Mouse (Mus musculus) lung, postnatal 36 days (tissue): ENCODE data around the gene Chd3.
A peak's percentile ranks its signal among the peaks of the same experiment; 100 is the strongest.

ENCODE experiments used
- DNase-seq: peaks from one replicate; pipeline ENCODE4 v3.0.0; 2022; ENCODE audit warnings: mixed read lengths

Gene Chd3

DNA sequence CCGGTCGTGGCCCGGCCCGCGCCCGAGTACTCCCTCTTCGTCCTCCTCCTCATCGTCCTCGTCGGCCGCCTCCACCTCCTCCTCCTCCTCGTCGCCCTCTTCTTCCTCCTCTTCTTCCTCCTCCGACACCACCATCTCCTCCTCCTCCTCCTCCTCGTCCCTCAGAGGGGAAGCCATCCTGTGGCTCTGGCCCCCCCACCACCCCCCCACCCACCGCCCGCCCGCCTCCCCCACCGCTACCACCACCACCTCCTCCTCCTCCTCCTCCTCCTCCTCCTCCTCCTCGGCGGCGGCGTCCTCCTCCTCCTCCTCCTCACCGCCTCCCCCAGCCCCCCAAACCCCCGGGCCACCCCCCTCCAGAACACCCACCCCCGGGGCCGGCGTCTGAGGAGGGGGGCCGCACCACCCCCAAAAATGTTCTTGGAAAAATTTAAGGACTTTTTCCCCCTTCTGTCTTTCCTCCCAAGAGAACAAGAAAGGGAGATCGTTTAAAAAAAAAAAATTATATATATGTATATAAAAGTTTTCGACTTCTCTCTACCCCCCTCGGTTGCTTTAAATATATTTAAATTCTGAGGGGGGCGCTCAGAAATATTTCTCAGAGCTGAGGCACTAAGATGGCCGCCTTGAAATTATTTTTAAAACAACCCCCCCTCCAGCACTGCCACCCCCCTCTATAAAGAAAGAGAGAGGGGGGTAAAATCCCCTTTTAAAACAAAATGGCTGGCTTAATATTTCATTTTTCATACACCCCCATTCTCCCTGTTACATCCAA is at the start of gene Chd3:
Gene Chd3, minus strand, starts transcription at position 192 of the 775 bp plus-strand sequence.
- DNase-seq = no peak

DNA sequence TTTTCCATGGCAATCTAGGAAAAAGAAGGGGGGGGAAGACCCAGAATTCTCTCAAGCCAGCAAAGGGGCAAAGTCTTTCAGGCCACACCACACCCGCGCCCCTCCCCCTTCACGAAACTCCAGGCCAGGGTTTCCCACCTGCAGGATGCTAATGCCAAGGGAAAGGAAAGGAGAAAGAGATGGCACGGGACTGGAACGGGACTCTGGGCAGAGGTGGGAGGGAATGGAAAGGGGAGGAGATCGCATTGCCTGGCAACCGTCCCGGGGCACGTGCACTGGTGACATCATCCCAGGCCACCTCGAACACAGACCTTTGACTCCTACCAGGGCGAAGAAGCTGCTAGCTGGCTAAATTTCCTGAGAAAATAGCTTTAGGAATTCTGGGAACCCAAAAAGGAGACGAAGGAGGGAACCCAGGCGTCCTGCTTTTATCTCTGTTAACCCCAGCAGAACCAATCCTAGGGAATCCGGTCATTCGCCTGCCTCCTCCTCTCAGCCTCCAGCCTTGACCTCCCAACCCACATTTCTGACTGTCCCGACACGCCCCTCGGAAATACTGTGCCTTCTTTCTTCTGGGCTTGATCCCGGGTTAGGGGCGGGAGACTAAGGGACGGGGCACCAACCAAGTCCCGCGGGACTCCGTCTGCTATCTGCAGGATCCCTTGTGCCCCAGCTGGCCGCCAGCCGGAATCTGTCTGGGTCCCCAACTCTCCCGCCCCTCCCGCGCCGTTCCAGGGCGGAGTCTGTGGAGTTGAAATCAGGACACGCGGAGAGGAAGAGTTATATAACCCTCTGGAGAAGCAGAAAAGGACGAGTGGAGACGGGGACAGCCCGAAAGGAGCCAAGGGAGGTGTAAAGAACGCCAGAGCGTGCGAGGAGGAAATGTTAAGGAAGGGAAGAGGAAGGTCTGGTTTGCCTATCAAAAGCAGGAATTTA is 48.5 kb upstream of the Chd3 start:
- DNase-seq = peak; percentile 97

DNA sequence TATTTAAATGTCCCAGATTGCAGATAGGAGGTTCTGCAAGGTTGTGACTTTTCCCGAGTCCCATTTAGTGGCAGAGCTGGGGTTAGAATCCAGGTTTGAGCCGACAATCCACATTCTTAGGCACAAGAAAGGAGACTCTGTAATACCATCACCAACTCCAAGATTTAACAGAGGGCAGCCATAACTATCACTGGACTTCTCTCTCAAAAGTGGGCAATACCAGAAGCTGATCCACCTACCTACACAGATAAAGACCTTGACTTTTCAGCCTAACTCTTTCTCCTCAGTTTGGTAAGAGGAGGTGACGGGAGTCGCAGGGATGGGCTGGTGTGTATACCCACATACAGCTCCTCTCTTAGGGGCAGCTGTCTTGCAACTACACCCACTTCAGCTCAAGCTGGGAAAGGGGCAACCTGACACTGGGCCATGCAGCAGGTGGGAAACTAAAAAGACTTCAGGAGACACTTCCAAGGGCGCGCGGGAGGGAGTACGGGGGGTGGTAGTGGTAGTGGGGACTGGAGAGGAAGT is 47.8 kb upstream of the Chd3 start:
- DNase-seq = no peak

DNA sequence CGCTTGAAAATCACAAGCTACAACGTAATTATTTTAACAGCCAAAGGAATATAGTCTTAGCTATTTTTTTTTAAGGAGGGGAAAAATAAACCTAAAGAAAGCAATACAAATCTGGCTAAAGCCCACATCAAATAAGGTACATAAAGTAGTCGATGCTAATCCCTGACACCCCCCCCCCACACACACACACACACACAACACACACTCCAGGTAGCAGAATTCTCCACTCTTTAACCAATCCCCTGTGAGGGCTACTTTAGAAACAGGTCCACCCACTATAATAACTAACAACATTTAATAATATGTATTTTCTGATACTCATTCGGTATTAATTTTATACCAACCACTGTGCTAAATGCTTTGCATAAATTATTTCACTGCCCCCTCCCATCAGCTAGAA is 47.3 kb upstream of the Chd3 start:
- DNase-seq = no peak

DNA sequence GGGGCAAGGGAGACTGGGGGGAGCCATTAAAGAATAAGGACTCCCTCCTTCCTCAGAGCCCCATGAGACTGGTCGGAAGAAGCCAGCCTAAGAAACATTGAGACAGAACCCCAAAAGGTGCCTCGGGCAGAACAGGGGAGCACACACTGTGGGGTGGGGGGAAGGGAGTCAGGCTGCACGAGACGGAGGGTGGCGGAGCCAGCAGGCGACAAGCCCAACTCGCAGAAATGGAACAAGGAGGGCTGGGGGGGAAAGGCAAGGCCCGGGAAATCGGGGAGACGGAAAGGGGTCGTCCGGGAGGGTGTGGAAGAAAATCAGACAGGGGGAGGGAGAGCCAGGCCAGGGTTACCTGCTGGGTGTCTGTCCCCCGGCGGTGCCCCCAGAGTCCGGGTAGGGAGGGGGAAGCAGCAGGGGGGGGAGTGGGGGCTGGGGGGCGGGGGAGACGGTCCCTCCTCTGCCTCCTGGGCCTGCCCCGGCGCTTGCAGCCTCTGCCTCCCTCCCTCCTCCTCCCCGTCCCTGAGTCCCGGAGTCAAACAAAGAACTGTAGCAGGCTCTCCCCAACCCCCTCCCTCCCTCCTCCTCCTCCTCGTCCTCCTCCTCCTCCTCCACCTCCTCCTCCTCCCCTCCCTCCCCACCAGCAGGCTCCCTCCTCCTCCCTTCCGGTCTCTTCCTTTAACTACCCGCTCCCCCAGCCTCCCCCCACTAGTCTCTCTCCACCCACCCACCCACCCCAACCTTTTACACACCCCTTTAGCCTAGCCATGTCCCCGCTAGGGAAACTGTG is 46.7 kb upstream of the Chd3 start:
- DNase-seq = peak; percentile 66

DNA sequence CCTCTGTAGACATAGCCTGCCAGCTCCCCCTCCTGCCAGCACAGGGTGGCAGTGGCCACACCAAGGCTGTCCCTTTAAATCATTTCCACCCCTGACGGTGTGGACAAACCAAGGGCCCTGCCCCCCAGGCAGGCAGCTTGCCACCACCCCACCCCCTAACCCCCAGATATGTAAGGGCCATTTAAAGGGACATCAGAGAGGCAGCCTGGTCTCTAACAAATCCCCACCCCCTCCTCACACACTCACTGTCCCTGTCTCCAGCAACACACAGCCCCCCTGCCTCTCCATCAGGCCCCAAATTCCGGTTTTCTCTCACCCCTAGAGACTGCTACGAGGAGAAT is 46.1 kb upstream of the Chd3 start:
- peak; percentile 66 for DNase-seq

DNA sequence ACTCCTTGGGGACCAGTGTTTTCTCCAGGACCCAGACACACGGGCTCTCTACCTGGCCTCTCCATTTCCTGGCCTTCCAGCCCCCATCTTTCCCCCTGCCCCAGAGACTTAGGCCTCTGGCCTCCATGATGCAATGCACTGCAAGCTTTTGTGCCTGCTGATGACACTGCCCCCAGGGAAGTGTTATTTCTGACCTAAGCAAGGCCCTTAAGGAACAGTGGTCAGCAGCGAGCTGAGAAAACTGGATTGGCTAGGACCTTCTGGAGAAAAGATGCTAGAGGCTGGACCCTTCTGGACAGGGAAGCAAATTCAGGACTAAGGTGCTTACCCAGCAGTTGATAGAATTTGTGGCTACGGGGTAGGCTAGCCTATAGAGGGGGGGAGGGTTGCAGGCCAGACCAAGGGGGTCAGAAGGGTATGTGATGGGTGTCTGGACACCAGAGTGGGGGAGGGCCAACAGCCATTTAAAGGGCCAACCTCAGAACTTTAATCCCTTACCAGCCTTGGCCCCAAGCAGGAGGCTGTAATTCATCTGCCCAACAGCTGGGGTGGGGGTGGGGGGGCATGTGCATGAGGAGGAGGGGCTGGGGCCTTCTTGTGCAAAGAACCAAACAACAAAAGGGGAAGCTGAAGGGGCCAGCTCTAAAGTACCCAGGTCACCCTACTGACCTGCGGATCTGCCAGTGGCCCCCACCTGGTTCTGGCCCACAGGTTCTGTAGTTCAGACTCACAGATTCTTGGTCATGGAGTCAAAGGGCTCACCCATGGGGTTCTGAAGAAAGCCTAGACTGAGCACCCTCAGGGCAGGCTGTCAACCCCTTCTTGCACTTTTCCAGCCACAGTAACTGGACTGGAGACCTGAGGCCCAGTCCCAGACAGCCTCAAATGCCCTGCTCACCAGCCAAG is 45.5 kb upstream of the Chd3 start:
- no peak for DNase-seq

DNA sequence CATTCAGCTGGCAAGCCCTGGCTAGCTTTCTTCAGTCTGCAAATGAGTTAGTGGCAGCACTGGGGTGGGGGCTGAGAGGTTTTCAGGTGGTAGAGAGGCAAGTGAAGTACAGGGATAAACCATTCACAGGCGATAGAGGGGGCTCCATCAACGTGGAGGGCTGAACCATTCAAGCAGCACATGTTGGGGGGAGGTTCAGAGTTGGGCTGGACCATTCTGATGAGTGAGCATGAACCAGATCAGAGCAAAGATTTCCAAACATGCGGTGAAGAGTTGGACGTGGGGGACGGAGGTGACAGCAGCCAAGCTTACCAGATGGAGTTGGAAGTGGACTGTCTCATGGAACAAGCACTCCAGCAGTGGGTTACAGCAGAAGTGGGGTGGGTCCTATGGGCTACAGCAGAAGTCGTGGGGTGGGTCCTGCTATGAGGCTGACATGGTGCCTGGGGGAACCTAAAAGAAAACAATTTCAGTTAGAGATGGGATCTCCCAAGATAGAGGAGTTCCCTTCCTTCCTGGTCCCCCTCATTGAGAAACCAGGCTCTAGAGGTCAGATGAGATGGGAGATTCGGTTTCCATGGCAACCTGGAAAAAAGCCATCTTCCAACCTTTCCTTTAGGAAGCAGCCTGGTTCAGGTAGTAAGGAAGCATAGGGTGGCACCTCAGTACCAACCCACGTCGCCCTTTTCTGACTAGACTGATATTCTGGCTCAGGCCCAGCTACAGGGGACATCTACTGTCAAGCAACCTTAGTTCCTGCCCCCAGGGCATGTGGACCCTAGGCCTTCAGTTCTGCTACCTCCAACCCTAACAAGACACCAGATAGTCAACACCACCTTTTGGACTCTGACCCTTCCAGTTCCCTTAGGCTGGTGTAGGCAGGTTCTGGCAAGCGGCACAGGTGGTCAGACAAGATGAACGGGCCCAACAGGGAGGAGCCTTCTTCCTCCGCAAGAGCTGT is 44.3 kb upstream of the Chd3 start, which contains the start of gene Kdm6b:
Gene Kdm6b, minus strand, starts transcription at position 455 of the 961 bp plus-strand sequence.
- peak; percentile 37 for DNase-seq

DNA sequence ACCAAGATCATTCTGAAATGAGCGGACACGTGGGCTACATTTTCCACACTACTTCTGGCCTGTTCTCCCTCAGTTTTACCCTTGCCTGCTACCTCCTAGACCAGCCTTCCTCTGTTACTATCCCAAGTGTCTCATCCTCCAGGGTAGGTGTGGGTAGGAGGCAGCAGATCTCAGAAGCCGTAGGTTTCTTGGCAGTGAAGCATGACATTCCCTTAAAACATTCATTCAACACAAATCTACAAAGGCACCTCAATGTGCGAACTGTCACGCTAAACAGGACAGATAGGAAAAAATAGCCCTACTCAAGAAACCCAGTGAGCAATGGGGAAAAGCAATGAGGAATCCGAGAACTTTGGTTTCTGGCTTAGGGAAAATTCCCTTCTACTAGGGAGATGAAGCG is 43.3 kb upstream of the Chd3 start:
- DNase-seq = no peak

DNA sequence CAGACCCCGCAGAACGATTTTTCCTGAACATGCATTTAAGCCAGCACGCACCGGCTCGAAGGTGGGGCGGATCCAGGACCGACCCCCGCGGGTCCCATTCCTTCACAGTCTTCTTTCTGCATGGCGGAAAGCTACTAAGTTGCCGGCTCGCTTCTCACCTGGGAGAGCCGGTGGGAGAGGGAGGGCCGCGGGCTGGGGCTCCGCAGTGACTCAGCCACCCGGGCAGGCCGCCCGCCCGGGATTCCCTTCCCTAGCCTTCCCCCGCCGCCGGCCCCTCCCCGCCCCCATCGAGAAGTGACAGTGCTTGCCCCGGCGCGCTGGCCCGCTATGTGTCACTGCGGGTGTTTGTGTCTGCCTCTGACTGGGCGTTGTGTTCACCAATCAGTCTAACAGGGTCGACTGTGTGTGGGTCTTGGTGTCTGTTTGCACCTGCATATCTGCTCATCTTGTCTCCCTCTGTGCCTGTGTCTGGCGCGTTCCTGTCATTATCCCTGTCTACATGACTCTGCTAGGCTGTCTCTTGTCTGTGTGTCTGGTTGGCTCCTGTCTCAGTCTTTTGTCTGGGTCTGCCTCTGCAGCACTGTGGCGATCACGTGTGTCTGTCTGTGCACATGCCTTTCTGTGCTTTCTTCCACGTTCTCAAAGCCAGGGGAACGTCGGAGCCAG is 42.5 kb upstream of the Chd3 start:
- peak; percentile 77 for DNase-seq

DNA sequence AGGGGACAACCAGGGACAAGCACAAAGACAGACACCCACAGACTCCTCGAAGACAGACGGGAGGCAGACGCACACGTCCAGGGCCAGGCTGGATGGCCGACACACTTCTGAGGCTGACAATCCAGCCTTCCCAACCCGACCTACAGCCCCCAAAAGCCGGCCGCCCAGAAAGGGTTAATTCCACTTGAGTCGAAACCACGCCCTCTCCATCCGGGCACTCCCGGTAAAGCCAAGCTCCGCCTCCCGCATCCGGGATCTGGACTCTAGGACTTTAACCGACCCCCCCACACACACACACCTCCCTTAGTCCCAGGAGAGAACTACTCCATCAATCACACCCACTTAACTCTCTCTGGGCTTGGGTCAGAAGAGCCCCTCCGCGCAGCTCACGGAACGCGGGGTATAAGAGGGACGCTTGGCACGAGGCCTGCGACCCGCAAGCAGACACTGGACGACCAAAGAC is 41.9 kb upstream of the Chd3 start:
- DNase-seq = peak; percentile 97

DNA sequence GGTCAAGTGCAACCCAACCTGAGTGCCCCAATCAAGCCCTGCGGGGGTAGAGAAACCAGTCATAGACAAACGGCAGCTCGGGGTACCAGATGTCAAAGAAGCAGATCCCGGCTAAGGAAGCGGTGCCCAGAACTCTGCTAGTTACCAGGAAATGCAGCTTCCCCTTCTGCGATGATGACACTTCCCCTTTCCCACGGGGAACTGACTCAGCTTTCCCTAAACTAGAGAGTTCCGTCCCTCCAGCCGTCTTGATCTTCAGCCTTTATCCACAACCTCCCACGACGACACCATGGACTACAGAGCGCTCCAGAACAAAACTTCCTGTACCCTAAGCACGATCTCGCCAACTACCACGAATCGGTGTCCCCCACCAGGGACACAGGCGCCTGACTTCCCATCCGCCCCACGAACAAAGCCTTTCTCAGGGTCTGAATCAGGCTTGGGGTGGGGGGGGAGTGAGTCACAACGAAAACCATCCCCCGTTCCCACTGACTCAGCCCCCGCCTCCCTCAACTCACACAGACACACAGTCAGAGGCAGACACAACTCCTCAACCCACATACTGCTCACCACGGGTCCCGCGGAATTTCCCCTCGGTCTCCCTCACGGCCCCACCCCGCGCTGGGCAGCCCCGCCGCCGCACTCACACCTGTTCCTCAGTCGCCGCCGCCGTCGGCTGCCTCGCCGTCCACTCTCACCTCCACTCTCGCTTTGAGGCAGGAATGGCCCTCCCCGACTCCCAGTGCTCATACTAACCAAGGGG is 41.3 kb upstream of the Chd3 start:
- peak; percentile 87 for DNase-seq

DNA sequence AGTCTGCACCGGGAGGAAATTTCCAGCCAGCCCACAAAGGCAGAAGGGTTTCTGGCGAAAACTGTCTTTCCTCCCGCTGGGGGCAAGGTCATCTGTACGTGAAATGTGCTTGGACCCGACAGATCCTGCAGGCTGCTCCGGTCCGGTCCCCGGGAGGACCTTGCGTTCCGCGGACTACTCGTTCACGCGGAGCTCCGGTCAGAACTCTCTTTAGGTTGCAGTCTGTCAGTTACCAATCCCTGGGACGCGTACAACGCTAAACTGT is 40.8 kb upstream of the Chd3 start:
- DNase-seq = no peak

DNA sequence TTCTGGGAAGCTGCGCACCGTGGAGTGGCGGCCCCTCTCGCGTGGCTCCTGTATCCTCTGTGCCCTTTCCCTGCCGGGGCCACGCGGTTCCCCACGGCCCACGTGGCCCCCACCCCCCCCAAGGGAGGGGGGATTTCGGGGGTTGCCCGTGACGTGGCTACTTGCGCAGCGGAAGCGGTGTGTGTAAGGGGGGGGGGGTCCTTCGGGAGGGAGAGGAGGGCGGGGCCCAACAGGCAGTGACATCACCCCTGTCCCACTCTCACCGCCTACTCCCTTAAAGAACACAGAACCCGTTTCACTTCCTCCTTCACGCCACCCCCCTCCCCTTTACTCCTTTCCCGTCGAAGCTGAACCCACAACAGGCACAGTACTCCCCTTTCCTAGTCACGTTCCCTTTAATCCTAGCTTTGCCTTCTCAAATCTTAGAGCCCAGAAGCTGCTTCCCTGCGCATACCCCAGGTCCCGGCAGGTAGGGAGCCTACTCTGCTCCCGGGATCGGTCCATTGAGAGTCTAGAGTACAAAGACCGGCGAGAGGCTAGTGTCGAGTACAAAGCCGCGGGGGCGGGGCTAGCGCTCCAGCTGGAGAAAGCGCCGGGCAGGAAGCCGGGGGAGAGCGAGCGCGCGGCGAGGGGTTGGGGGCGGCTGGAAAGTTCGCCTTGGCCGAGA is 40.3 kb upstream of the Chd3 start:
- DNase-seq = peak; percentile 92

DNA sequence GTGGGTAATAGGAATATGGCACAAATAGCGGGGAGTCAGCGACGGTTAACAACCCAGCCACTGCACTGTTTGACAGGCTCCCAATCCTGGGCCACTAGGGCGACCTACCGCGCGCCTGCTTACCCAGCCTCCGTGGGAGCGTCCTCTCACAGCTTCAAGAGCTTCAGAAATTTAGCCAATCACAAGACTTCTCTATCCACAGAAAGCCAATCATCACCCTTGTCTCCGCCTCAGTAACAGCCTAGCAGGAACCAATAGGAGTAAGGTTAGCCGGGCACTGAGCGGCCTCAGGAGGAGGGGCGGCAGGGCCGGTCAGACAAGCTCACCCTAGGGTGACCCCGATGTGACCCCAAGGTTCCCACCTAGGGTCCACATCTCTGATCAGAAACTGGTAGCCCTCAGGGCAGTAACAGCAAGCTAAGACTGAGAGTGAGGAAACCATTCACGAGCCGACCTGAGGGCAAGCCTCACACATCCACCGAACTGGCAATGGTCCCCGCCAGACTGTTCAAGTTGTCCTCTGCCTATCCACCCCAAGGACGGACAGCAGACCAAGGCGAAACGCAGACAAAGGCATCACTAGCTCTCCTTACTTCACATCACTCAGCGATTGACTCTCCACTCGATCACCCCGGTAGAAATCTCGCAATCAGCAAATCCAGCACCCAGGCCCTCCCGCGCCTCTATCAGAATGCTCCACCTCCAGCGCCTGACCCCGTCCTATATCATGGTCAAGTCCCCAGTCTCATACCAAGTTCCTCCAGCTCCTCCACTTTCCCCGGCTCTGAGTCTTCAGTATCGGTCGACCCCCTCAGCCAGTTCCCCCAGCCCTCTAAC is 39.6 kb upstream of the Chd3 start:
- peak; percentile 93 for DNase-seq

DNA sequence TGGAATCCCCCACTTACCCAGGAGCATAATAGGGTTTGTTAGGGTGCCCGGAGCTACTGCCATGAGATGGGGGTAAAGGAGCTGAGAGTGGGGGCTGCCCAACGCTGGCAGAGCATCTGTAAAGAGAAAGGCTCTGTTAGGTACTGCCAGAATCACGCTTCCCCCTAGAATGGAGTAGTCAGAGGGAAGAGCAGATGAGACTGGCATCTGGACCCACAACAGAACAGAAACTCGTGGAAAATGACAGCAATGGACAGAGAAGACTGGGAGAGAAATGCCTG is 38.5 kb upstream of the Chd3 start:
- no peak for DNase-seq

DNA sequence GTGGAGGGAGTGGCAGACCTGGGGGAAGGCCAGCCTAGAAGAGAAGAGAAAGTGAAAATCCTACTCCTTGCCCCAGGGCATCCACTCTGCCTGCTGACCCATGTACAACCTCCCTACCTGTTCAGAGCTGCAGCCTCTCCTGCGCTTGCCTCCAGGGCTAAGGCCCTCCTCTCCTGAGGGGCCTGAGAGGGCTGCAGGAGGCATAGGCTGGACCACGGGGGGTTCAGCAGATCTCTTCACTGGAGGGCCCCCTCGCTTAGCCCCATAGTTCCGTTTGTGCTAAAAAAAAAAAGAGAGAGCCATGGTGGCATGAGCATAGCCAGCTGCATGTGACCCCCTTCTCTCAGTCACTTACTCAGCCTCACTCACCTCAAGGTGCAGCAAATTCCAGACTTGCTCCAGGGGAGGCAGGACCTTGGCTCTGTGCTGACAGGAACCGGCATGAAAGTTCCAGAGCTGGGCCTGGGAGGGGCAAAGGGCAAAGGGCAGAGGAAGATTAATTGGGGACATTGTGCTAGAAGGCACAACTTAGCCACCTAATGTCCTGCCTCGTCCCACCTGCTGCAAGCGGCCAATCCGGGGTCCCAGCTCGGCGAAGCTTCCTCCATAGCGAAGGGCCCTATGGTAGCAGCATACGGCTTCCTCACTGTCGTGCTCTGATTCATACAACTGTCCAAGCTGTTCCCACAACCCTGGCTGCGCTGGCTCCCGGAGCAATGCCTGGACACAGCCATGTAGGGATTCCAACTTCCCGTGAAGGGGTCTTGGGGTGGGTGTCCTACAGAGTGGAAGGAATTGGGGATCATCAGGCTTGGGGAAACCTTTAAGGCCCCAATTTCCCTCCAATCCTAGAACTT is 37.9 kb upstream of the Chd3 start:
- no peak for DNase-seq
